Mouse (Mus musculus) naive thymus-derived CD4-positive, alpha-beta T cell, adult 5 months (primary cell): ENCODE measurements around the gene Maob. TPM values are rescaled to one million over a fixed set of nuclear protein-coding genes. Genes with fewer than 3 reads are reported as not detected.

Experiments used
- polyA plus RNA-seq: library from polyadenylated mRNA; unstranded; fragments of 100-300 nt; shearing (Covaris generic); gene quantifications from one replicate; pipeline ENCODE4 v1.2.1, GENCODE M21; 2017

The Maob gene
- not detected for polyA plus RNA-seq

GRCm38 (mm10) chrX:16817261-16817769 is at the start of gene Maob:
Gene Maob, minus strand, starts transcription at chrX:16817366.

Other genes with a start within 250 kb of the Maob start
- 0.57 TPM for gene Maoa, start 197.7 kb downstream of the Maob start, polyA plus RNA-seq
- gene Ndp, start 94.4 kb upstream of the Maob start, polyA plus RNA-seq: not detected